ENCODE assay signal across 1 mouse cellular context in the genomic region with DNA sequence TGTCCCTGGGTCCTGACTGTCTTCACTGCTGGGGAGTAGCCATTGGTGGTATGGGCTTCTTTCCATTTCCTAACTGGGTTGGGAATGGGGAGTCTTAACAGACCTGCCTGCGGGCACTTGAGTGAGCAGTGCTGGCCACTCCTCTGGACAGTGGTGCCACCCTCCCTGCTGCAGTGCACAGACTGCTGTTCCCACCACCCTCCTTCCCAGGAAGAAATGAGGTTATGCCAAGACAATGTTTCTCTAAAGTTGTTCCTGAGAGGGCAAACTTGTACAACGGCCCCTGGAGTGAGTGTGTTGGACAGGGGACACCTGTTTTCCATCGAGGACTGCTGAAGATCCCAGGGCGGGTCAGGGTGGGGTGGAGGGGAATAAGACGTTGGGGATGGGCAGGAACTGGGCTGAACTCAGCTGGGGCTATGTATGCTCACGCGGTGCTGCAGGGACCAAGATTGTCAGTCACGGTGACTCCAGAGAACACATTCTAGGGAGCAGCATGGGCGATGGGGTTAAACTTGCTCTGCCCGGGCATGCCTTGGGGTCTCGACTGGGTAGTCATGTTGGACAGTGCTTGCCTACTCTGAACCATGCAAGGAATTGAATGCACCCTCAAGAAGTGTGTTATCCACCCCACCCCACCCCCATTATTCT.
A peak's percentile ranks its signal among the peaks of the same experiment; 100 is the strongest.
TF ChIP-seq lines count a peak whose summit lies in the region.

No protein-coding gene starts in this region.

TF ChIP-seq in CH12.LX, 34 proteins besides CTCF, POLR2A, EP300 and RAD21:
- TF ChIP-seq MAFK (IDR thresholded peaks at IDR 0.05; ENCODE audit: insufficient replicate concordance, low read length) (no peak), CHD1 (IDR thresholded peaks at IDR 0.05; ENCODE audit: low read depth, low read length) (0 out of 2 replicates have a peak, but pooled peaks have one; percentile 38), MXI1 (IDR thresholded peaks at IDR 0.05; ENCODE audit: low read depth, low read length) (peak; percentile 46; the same call in 1 of the 2 replicates), SIN3A (IDR thresholded peaks at IDR 0.05; ENCODE audit: low read length) (0 out of 2 replicates have a peak, but pooled peaks have one; percentile 36), MAX (IDR thresholded peaks at IDR 0.05; ENCODE audit: low read length) (peak; percentile 57; the same call in 1 of the 2 replicates), MYC (IDR thresholded peaks at IDR 0.05; ENCODE audit: low read depth, low read length) (peak; percentile 56; the same call in 1 of the 2 replicates), TBP (conservative IDR thresholded peaks at IDR 0.05; ENCODE audit: low read depth, low read length) (no peak)
TF ChIP-seq in CH12.LX: peak in this region for 5.
